Mouse (Mus musculus) liver, embryonic 11.5 days (tissue): ENCODE data around the gene Gpa33. TPM values are rescaled to one million over a fixed set of nuclear protein-coding genes. Genes with fewer than 3 reads are reported as not detected.
A peak's percentile ranks its signal among the peaks of the same experiment; 100 is the strongest.

ENCODE experiments used
- ATAC-seq: fragments of 200-750 bp; cut with Nextera tagmentation; replicated peaks from 2 replicates; pipeline ENCODE4 v1.8.0; 2017; ENCODE audit warnings: moderate number of reproducible peaks, mild to moderate bottlenecking, moderate TSS enrichment, moderate library complexity; ENCODE audit not compliant: low FRiP score
- DNase-seq: peaks from one replicate; pipeline ENCODE4 v3.0.0-alpha.2; 2017; ENCODE audit warnings: low spot score
- H3K27ac ChIP-seq: fragments of 300-500 bp; sonication (generic); 2 replicates; pipeline ENCODE4 v1.5.1; 2014; ENCODE audit warnings: mild to moderate bottlenecking, low read depth, low read length, control low read depth
- H3K27me3 ChIP-seq: fragments of 300-500 bp; sonication (generic); replicated peaks from 2 replicates; pipeline ENCODE4 v1.6.1; 2014; ENCODE audit warnings: low read length, mixed read lengths; ENCODE audit not compliant: control insufficient read depth, insufficient read depth
- H3K36me3 ChIP-seq: fragments of 300-500 bp; sonication (generic); 2 replicates; pipeline ENCODE4 v1.6.1; 2014; ENCODE audit warnings: mild to moderate bottlenecking, low read length, moderate library complexity, mixed read lengths; ENCODE audit not compliant: control insufficient read depth, insufficient read depth
- H3K4me1 ChIP-seq: fragments of 300-500 bp; sonication (generic); replicated peaks from 2 replicates; pipeline ENCODE4 v1.6.1; 2014; ENCODE audit warnings: low read length, mixed read lengths; ENCODE audit not compliant: control insufficient read depth, insufficient read depth
- H3K4me2 ChIP-seq: fragments of 300-500 bp; sonication (generic); 2 replicates; pipeline ENCODE4 v1.6.1; 2014; ENCODE audit warnings: mild to moderate bottlenecking, control low read depth, moderate library complexity
- H3K4me3 ChIP-seq: fragments of 300-500 bp; sonication (generic); 2 replicates; pipeline ENCODE4 v1.5.1; 2014; ENCODE audit warnings: low read depth, low read length, control low read depth
- H3K9ac ChIP-seq: fragments of 300-500 bp; sonication (generic); 2 replicates; pipeline ENCODE4 v1.6.1; 2014; ENCODE audit warnings: low read depth, low read length, control low read depth
- H3K9me3 ChIP-seq: fragments of 300-500 bp; sonication (generic); 2 replicates; pipeline ENCODE4 v1.6.1; 2016; ENCODE audit warnings: low read length, inconsistent platforms, mixed read lengths; ENCODE audit not compliant: control insufficient read depth
- WGBS: fragments of 180-500 bp; shearing (Covaris S2); extraction: QIAGEN DNeasy Blood & Tissue Kit; methylation state at CpG from one replicate; pipeline ENCODE4 v1.1.7; 2014; 5-methylcytosine and 5-hydroxymethylcytosine counted together
- polyA plus RNA-seq: library from polyadenylated mRNA; unstranded; fragments of >200 nt; fragmentation: Nextera tagmentation; extraction: Ambion mirVana; gene quantifications from 2 replicates; pipeline ENCODE4 v1.2.1, GENCODE M21; 2014

The Gpa33 gene
- polyA plus RNA-seq, 1 experiment from 2014 or later = not detected

DNA sequence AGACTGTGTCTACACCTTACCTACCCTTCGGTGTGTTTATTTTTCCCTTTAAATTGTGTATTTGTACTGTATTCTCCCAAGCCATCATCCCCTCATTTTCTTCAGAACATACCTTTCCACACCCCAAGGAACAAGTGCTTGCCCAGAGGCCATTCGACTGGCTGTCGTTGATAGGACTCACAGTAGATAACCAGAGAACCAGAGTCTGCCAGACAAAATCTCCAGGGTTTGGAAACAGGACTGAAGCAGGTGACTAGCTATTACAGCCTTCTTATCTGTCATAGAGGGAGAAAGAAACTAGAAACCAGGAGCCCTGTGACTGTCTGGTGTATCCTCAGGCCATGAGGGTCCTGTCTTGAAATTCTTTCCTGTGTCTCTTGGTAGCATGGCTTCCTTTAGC is 25.2 kb upstream of the Gpa33 start:
- no peak overlapping the region for H3K27ac ChIP-seq
- DNase-seq (no peak), ATAC-seq (peak; percentile 78)
- H3K9ac ChIP-seq = no peak overlapping the region
- WGBS = 58% methylated on average over 3 of the region's 3 CpGs
- no peaks in the 10 kb centered on the region for H3K9me3 ChIP-seq
- peaks cover 7% of the 10 kb centered on the region for H3K4me1 ChIP-seq
- no peaks in the 10 kb centered on the region for H3K36me3 ChIP-seq
- H3K4me2 ChIP-seq = no peak overlapping the region
- no peak overlapping the region for H3K4me3 ChIP-seq
- H3K27me3 ChIP-seq = no peaks in the 10 kb centered on the region; the same call in 1 of the 2 replicates

GRCm38 (mm10) chr1:166105464-166105863 is 24.6 kb upstream of the Gpa33 start:
- no peak overlapping the region for H3K27ac ChIP-seq
- DNase-seq (no peak), ATAC-seq (no peak)
- H3K9ac ChIP-seq = no peak overlapping the region
- H3K36me3 ChIP-seq = no peaks in the 10 kb centered on the region
- no peaks in the 10 kb centered on the region; the same call in 1 of the 2 replicates for H3K27me3 ChIP-seq
- 59% methylated on average over 6 of the region's 6 CpGs for WGBS
- H3K4me3 ChIP-seq = no peak overlapping the region
- H3K4me1 ChIP-seq = peaks cover 7% of the 10 kb centered on the region
- H3K4me2 ChIP-seq = no peak overlapping the region
- H3K9me3 ChIP-seq = no peaks in the 10 kb centered on the region

DNA sequence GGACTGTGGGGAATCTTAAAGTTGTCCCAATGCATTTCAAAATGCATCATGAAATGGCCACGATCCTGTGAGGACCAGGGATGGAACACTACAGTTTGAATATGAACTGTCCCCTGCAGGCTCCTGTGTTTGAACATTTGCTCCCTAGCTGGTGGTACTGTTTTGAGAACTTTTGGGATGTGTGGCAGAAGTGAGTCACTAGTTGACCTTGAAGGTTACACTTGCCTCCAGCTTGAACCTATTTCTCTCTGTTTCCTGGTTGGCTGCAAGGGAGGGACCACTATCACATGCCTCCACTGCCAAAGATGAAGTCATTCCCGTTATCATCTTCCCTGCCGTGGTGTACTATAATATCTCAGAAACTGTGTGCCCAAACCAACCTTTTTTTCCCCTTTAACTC is 15.1 kb upstream of the Gpa33 start:
- WGBS = 82% methylated on average over 3 of the region's 3 CpGs
- Histone ChIP-seq H3K4me1 (no peaks in the 10 kb centered on the region), H3K4me3 (no peak overlapping the region), H3K4me2 (no peak overlapping the region), H3K9ac (no peak overlapping the region), H3K36me3 (no peaks in the 10 kb centered on the region), H3K27me3 (no peaks in the 10 kb centered on the region), H3K27ac (no peak overlapping the region), H3K9me3 (no peaks in the 10 kb centered on the region)
- DNase-seq (no peak), ATAC-seq (no peak)

- H3K27ac ChIP-seq = no peak overlapping the region
- no peaks in the 10 kb centered on the region for H3K36me3 ChIP-seq
- H3K9ac ChIP-seq = no peak overlapping the region
- ATAC-seq = no peak
- H3K4me1 ChIP-seq = no peaks in the 10 kb centered on the region
- no peak overlapping the region for H3K4me3 ChIP-seq
- H3K27me3 ChIP-seq = no peaks in the 10 kb centered on the region
- H3K9me3 ChIP-seq = no peaks in the 10 kb centered on the region
- DNase-seq = no peak
- WGBS = 72% methylated on average over 4 of the region's 4 CpGs
- H3K4me2 ChIP-seq = no peak overlapping the region
These were observed 14.3 kb upstream of the Gpa33 start for GRCm38 (mm10) chr1:166115719-166116118.

DNA sequence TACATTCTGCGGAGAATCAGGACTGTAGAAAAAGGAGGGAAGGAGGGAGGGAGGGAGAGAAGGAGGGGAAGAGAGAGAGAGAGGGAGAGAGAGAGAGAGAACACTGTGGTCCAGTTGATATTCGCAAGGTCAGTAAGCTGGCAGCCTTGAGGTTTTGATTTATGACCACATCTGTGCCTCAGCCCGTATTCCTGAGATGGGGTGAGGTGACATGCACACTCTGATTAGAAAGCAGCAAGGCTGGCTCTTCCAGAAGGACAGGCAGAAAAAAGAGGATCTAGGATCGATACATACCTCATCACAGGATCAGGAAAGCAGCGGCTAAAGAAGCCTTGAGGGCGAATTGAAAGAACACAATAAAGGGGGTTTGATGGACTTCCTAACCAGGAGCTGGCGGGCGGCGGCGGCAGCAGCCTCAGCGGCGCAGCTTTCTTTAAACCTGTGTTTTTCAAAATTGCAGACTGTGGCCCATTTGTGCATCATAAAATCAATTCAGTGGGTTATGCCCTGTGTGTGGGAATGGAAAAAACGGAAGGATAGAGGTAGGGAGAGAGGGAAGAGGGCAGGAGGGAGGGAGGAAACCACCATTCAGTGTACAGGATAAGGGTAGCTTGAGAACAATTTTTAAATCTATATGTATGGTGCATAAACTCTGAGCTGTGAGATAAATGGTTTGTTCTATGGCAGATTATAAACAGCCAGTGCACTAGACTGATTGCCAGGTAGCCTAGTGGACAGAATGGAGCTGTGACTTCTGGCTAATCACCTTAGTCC is 12.0 kb upstream of the Gpa33 start:
- no peaks in the 10 kb centered on the region for H3K4me1 ChIP-seq
- 75% methylated on average over 13 of the region's 13 CpGs for WGBS
- H3K9me3 ChIP-seq = no peaks in the 10 kb centered on the region
- H3K27me3 ChIP-seq = no peaks in the 10 kb centered on the region
- DNase-seq (no peak), ATAC-seq (no peak)
- H3K9ac ChIP-seq = no peak overlapping the region
- no peak overlapping the region for H3K27ac ChIP-seq
- no peaks in the 10 kb centered on the region for H3K36me3 ChIP-seq
- H3K4me3 ChIP-seq = no peak overlapping the region
- no peak overlapping the region for H3K4me2 ChIP-seq

- ATAC-seq (no peak), DNase-seq (no peak)
- 77% methylated on average over 7 of the region's 7 CpGs for WGBS
- Histone ChIP-seq H3K27me3 (no peaks in the 10 kb centered on the region), H3K4me3 (no peak overlapping the region), H3K27ac (no peak overlapping the region), H3K36me3 (no peaks in the 10 kb centered on the region), H3K9me3 (no peaks in the 10 kb centered on the region), H3K4me1 (peaks cover 5% of the 10 kb centered on the region), H3K4me2 (no peak overlapping the region), H3K9ac (no peak overlapping the region)
These were observed 7.9 kb upstream of the Gpa33 start for GRCm38 (mm10) chr1:166122114-166122513.

GRCm38 (mm10) chr1:166123045-166123444 is 7.0 kb upstream of the Gpa33 start:
- Histone ChIP-seq H3K9ac (no peak overlapping the region), H3K27me3 (no peaks in the 10 kb centered on the region), H3K4me1 (peaks cover 8% of the 10 kb centered on the region), H3K4me3 (no peak overlapping the region), H3K4me2 (no peak overlapping the region), H3K36me3 (no peaks in the 10 kb centered on the region), H3K27ac (no peak overlapping the region), H3K9me3 (no peaks in the 10 kb centered on the region)
- DNase-seq = no peak
- no peak for ATAC-seq
- WGBS = 94% methylated on average over 1 of the region's 1 CpGs

DNA sequence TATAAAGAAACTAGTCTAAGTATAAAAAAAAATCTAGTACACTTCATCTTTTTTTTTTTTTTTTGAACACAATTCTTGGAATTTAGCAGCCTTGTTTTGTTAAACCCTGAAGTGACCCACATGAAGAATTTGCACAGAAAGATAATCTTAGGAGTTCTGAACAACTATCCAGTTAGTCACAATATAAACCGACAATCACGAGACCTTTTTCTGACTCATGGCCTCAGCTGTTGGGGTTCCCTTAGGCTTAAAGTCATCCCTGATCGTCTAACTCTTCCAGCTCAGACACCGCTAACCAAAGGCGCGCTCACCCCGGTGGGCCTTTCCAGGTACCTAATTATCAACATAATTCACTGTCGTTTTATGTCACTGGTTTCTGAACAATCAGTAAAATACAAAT is 6.3 kb upstream of the Gpa33 start:
- no peaks in the 10 kb centered on the region for H3K27me3 ChIP-seq
- peaks cover 8% of the 10 kb centered on the region for H3K4me1 ChIP-seq
- H3K9me3 ChIP-seq = no peaks in the 10 kb centered on the region
- no peak for ATAC-seq
- H3K9ac ChIP-seq = no peak overlapping the region
- no peak for DNase-seq
- H3K4me3 ChIP-seq = no peak overlapping the region
- H3K36me3 ChIP-seq = no peaks in the 10 kb centered on the region
- 92% methylated on average over 8 of the region's 8 CpGs for WGBS
- no peak overlapping the region for H3K27ac ChIP-seq
- no peak overlapping the region for H3K4me2 ChIP-seq

- Histone ChIP-seq H3K9me3 (no peaks in the 10 kb centered on the region), H3K9ac (no peak overlapping the region), H3K27me3 (no peaks in the 10 kb centered on the region), H3K36me3 (no peaks in the 10 kb centered on the region), H3K4me3 (no peak overlapping the region), H3K4me2 (no peak overlapping the region), H3K27ac (no peak overlapping the region), H3K4me1 (peaks cover 8% of the 10 kb centered on the region)
- 50% methylated on average over 8 of the region's 8 CpGs for WGBS
- DNase-seq = no peak
- ATAC-seq = peak; percentile 78
These were observed 5.0 kb upstream of the Gpa33 start for GRCm38 (mm10) chr1:166124932-166125593.
